Mouse (Mus musculus) heart, adult 2 months (tissue): ENCODE measurements around the gene Gns. TPM values are rescaled to one million over a fixed set of nuclear protein-coding genes. Genes with fewer than 3 reads are reported as not detected.

Source experiments
- DNase-seq, 2 experiments: peaks; one replicate each; pipeline ENCODE4 v3.0.0; 2021
- H3K27ac ChIP-seq: fragments of 200-600 bp; 2 replicates; pipeline ENCODE4 v1.8.1; 2022
- H3K27me3 ChIP-seq: fragments of 200-500 bp; 2 replicates; pipeline ENCODE4 v1.6.1; 2012; ENCODE audit warnings: mild to moderate bottlenecking, low read length, inconsistent platforms, mixed read lengths; ENCODE audit not compliant: control insufficient read depth, insufficient read depth
- H3K36me3 ChIP-seq: fragments of 200-500 bp; 2 replicates; pipeline ENCODE4 v1.6.1; 2012; ENCODE audit warnings: low read length, inconsistent platforms; ENCODE audit not compliant: control insufficient read depth, insufficient read depth
- H3K4me1 ChIP-seq: fragments of 200-500 bp; 2 replicates; pipeline ENCODE4 v1.6.1; 2011; ENCODE audit warnings: low read length; ENCODE audit not compliant: control insufficient read depth, insufficient read depth
- H3K4me3 ChIP-seq: fragments of 200-600 bp; 2 replicates; pipeline ENCODE4 v1.8.1; 2022
- H3K79me2 ChIP-seq: fragments of 200-500 bp; replicated peaks from 2 replicates; pipeline ENCODE4 v1.6.1; 2012; ENCODE audit warnings: mild to moderate bottlenecking, inconsistent platforms, low read length, moderate library complexity, mixed read lengths; ENCODE audit not compliant: control insufficient read depth, insufficient read depth
- H3K9ac ChIP-seq: fragments of 200-500 bp; 2 replicates; pipeline ENCODE4 v1.6.1; 2012; ENCODE audit warnings: low read depth, mild to moderate bottlenecking, control low read depth, inconsistent platforms, low read length, mixed read lengths
- CTCF ChIP-seq: fragments of 200-600 bp; IDR thresholded peaks from 2 replicates; pipeline ENCODE4 v1.8.1; 2022; ENCODE audit warnings: antibody characterized with exemption, mild to moderate bottlenecking, moderate library complexity
- EP300 ChIP-seq: fragments of 200-500 bp; IDR thresholded peaks from 2 replicates; pipeline ENCODE4 v1.6.1; 2011; ENCODE audit warnings: low read depth, low read length, control low read depth; ENCODE audit not compliant: insufficient read depth
- POLR2A ChIP-seq: fragments of 200-500 bp; IDR thresholded peaks from 2 replicates; pipeline ENCODE4 v1.6.1; 2011; ENCODE audit warnings: mild to moderate bottlenecking, low read depth, low read length, control low read depth; ENCODE audit not compliant: insufficient read depth
- WGBS: fragments of 180-500 bp; shearing (Covaris S2); methylation state at CpG from one replicate; pipeline ENCODE4 v1.1.7; 2018; 5-methylcytosine and 5-hydroxymethylcytosine counted together
- intact Hi-C: fragments of 180-260 bp; cut with DNase I; formaldehyde crosslinking; loops from one replicate; pipeline ENCODE4 v1.15.1; 2025
- long read RNA-seq: library from polyadenylated mRNA; stranded (forward); transcript quantifications from one replicate; pipeline ENCODE4 v2.0.0, GENCODE M21; 2021
- polyA plus RNA-seq: library from polyadenylated mRNA; depleted of rRNA; stranded (reverse); fragments of >200 nt; gene quantifications from 2 replicates; pipeline ENCODE4 v1.2.3, GENCODE M21; 2012; rRNA removed
- total RNA-seq, 2 experiments: library from RNA; stranded (reverse); gene quantifications; 2 replicates each; pipeline ENCODE4 v1.2.3; 2021

Gns gene
- total RNA-seq (10 to 100 TPM; 82.1 to 92.2 TPM), polyA plus RNA-seq (45.5 and 55.9 TPM in 2 replicates)
- long read RNA-seq, transcript Gns-201 (14 exons, 3,855 nt), result major isoform, 108 of 122 reads
- long read RNA-seq, partial matches to known transcripts, result 10 of 122 reads
- long read RNA-seq, other reads (novel, unspliced or antisense), result 4 of 122 reads

DNA sequence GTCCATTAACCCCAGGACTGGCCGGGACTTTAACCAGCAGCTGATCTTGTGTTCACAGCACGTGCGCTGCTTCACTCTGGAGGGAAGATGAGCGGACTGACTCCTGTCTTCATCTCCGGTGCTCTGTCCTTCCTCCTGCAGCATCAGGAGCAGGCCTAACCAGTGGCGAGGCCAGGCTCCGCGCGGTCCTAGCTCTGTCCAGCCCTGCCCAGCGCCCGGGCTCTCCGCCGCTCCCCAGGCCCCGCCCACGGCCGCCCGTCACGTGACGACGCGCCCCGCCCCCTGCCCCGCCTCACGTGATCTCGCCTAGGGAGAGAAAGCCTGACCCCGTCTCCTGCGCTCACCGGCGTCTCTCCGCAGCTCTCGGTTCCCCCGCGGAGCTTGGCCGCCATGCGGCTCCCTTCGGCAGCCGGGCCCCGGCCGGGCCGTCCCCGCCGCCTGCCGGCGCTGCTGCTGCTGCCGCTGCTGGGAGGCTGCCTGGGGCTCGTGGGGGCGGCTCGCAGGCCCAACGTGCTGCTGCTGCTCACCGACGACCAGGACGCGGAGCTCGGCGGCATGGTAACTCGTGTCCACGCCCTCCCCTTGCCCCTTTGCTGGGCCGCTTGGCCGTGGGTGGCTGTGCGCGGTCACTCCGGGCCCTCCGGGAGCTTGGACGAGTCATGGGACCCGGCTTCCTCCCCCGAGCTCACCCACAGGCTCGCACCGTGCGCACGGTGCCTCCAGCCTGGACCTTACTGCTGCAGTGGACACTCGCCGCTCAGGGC lies at the start of gene Gns:
TSS of gene Gns (plus strand) at position 290 of the 764 bp plus-strand sequence.
- under 1% methylated on average over 62 of the region's 72 CpGs for WGBS
- Histone ChIP-seq H3K27ac (peak within 1 kb of the TSS; percentile 91), H3K36me3 (no peaks in the 10 kb centered on the region), H3K27me3 (no peaks in the 10 kb centered on the region; the same call in 1 of the 2 replicates), H3K4me3 (peak within 1 kb of the TSS; percentile 64), H3K79me2 (peaks cover 3% of the 10 kb centered on the region), H3K9ac (peak within 1 kb of the TSS; percentile 89), H3K4me1 (peaks cover 6% of the 10 kb centered on the region)
- DNase-seq, result peak; percentile 89 to 90
- peak; percentile 77 for TF ChIP-seq POLR2A
- TF ChIP-seq EP300, result 0 out of 2 replicates have a peak, but pooled peaks have one; percentile 9
- peak; percentile 28 for TF ChIP-seq CTCF
- intact Hi-C loops, result no loop called here

- peaks cover 3% of the 10 kb centered on the region; the same call in 1 of the 2 replicates for H3K4me1 ChIP-seq
- no peak overlapping the region for H3K4me3 ChIP-seq
- intact Hi-C loops, result no loop called here
- no peaks in the 10 kb centered on the region for H3K79me2 ChIP-seq
- no peaks in the 10 kb centered on the region for H3K36me3 ChIP-seq
- TF ChIP-seq CTCF (no peak), EP300 (no peak), POLR2A (no peak)
- DNase-seq, result peak in 1 of 2 experiments; percentile 34
- H3K27ac ChIP-seq, result peak overlapping the region; percentile 54
- 39% methylated on average over 27 of the region's 27 CpGs for WGBS
- peaks cover under 1% of the 10 kb centered on the region; the same call in 1 of the 2 replicates for H3K27me3 ChIP-seq
- peak overlapping the region; percentile 33 for H3K9ac ChIP-seq
Measured at GRCm38 (mm10) chr10:121315321-121316283, 49.3 kb upstream of the Gns start.

GRCm38 (mm10) chr10:121316361-121316760 lies 48.5 kb upstream of the Gns start:
- WGBS, result 52% methylated on average over 10 of the region's 10 CpGs

DNA sequence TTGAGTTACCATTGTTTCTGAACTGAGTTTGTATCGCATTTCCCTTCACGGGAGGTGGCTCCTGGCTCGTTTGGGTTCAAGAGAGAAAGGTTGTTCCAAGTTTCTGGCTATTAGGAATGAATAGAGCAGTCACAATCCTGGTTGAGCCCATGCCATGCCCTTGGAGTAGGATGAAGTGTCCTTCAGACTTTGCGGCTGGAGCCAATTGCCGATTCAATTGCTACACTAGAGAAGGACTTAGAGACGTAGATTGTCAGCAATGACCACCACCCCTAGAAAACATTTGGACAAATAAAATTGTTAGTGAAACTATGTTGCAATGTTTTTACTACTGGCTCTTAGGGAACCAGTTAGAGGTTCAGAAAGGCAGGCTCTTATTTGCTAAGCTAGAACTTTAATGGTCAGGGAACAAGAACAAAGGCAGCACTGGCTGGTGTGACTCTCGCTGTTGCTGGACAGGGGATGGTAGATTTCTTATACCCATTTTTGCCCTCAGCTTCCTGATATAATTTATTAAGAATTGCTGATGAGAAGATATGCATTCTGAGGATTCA lies 46.4 kb upstream of the Gns start:
- H3K27me3 ChIP-seq, result no peaks in the 10 kb centered on the region
- no peak overlapping the region for H3K4me3 ChIP-seq
- H3K27ac ChIP-seq, result no peak overlapping the region
- H3K9ac ChIP-seq, result no peak overlapping the region
- DNase-seq, result no peak
- H3K4me1 ChIP-seq, result peaks cover 3% of the 10 kb centered on the region; the same call in 1 of the 2 replicates
- no peaks in the 10 kb centered on the region for H3K36me3 ChIP-seq
- 60% methylated on average over 7 of the region's 7 CpGs for WGBS
- TF ChIP-seq EP300, result no peak
- no peak for TF ChIP-seq CTCF
- no peak for TF ChIP-seq POLR2A
- H3K79me2 ChIP-seq, result no peaks in the 10 kb centered on the region
- intact Hi-C loops, result no loop called here

More at GRCm38 (mm10) chr10:121316361-121316760, 48.5 kb upstream of the Gns start:
- Histone ChIP-seq H3K9ac (no peak overlapping the region), H3K27ac (peak overlapping the region; percentile 54), H3K4me1 (peaks cover 3% of the 10 kb centered on the region; the same call in 1 of the 2 replicates), H3K4me3 (no peak overlapping the region; the same call in 1 of the 2 replicates), H3K36me3 (no peaks in the 10 kb centered on the region), H3K79me2 (no peaks in the 10 kb centered on the region), H3K27me3 (no peaks in the 10 kb centered on the region)
- intact Hi-C loops, result no loop called here
- TF ChIP-seq CTCF, result no peak
- no peak for TF ChIP-seq POLR2A
- TF ChIP-seq EP300, result no peak
- DNase-seq, result no peak

DNA sequence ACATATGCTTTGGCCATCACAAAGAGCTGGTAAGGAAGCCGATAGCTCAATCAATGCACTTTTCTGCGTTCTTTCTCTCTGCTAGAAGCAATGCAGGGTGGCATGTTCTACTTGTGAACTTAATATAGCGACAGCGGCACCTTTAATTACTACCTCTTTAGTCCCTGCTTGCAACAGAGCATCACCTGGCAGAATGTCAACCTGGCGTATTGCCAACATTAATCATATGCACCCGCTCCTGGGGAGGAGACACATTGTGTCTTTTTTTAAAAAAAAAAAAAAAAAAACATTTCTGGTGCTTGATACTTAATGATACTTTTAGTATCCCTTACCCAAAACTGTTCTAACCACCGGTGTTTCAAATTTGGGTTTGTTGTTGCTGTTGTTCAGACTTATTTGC lies 41.4 kb upstream of the Gns start:
- 64% methylated on average over 7 of the region's 7 CpGs for WGBS
- H3K27ac ChIP-seq, result no peak overlapping the region
- no peaks in the 10 kb centered on the region for H3K79me2 ChIP-seq
- no peak for TF ChIP-seq EP300
- no peak for TF ChIP-seq POLR2A
- TF ChIP-seq CTCF, result no peak
- no peak overlapping the region for H3K9ac ChIP-seq
- no peaks in the 10 kb centered on the region for H3K27me3 ChIP-seq
- intact Hi-C loops, result no loop called here
- H3K4me3 ChIP-seq, result no peak overlapping the region
- no peaks in the 10 kb centered on the region for H3K4me1 ChIP-seq
- no peaks in the 10 kb centered on the region for H3K36me3 ChIP-seq
- DNase-seq, result no peak
